Mouse (Mus musculus): ENCODE results near the gene Nid1.
"Not testable (repeated sequence)": the region's sequence is repeated elsewhere in the genome, so short reads cannot be mapped to it uniquely, and the experiment has no call there.

The Nid1 gene

GRCm38 (mm10) chr13:13492151-13492550 lies 54.8 kb downstream of the Nid1 start:
- DNase-seq (ENCODE audit: low spot score): no peak

GRCm38 (mm10) chr13:13493517-13493916 lies 56.2 kb downstream of the Nid1 start:
- DNase-seq (ENCODE audit: low spot score): no peak

GRCm38 (mm10) chr13:13498022-13498421 lies 60.7 kb downstream of the Nid1 start:
- DNase-seq (ENCODE audit: low spot score): no peak

GRCm38 (mm10) chr13:13502406-13502805 lies 65.1 kb downstream of the Nid1 start:
- DNase-seq (ENCODE audit: low spot score): no peak

DNA sequence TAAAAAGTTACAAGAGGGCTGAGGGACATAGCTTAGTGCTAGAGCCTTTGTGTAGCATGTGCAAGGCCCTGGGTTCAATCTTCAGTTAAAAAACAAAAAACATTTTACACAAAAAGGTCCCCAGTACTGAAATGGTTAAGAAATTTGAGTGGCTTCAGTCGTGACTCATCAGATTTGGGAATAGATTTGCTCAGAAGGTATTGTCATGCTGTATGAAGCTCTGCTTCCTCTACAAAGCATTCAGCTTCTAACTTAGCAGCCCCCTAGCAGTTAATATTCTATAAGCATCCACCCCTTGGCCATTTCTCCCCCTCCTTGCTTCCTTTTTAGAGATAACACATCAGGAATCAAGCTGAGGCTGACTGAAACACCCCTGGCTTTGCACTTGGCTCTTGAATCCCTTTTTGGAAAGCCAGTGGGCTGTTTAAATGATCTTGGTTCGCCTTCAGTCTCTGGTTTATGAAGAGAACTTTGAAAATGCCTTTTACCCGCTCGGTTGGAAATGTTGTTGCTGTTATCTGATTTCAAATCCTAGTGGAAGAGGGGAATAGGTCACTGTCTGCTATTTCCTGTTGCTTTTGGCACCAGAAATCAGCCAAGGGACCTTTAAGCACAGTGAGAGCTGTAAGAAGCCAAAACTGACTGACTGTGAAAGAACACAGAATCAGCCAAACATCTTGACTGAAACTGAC lies 66.5 kb downstream of the Nid1 start:
- no peak for DNase-seq (ENCODE audit: low spot score)

GRCm38 (mm10) chr13:13505063-13505462 lies 67.7 kb downstream of the Nid1 start:
- no peak for DNase-seq (ENCODE audit: low spot score)

- DNase-seq (ENCODE audit: low spot score): no peak
Measured at GRCm38 (mm10) chr13:13506556-13506955, 69.2 kb downstream of the Nid1 start.

GRCm38 (mm10) chr13:13514861-13515260 lies 77.5 kb downstream of the Nid1 start:
- DNase-seq (ENCODE audit: low spot score): no peak

GRCm38 (mm10) chr13:13516376-13517225 lies 79.2 kb downstream of the Nid1 start:
- peak; percentile 86 for DNase-seq (ENCODE audit: low spot score)

- DNase-seq (ENCODE audit: low spot score): no peak
Measured at GRCm38 (mm10) chr13:13518114-13518513, 80.8 kb downstream of the Nid1 start.

- no peak for DNase-seq (ENCODE audit: low spot score)
Measured at GRCm38 (mm10) chr13:13520436-13520835, 83.1 kb downstream of the Nid1 start.

DNA sequence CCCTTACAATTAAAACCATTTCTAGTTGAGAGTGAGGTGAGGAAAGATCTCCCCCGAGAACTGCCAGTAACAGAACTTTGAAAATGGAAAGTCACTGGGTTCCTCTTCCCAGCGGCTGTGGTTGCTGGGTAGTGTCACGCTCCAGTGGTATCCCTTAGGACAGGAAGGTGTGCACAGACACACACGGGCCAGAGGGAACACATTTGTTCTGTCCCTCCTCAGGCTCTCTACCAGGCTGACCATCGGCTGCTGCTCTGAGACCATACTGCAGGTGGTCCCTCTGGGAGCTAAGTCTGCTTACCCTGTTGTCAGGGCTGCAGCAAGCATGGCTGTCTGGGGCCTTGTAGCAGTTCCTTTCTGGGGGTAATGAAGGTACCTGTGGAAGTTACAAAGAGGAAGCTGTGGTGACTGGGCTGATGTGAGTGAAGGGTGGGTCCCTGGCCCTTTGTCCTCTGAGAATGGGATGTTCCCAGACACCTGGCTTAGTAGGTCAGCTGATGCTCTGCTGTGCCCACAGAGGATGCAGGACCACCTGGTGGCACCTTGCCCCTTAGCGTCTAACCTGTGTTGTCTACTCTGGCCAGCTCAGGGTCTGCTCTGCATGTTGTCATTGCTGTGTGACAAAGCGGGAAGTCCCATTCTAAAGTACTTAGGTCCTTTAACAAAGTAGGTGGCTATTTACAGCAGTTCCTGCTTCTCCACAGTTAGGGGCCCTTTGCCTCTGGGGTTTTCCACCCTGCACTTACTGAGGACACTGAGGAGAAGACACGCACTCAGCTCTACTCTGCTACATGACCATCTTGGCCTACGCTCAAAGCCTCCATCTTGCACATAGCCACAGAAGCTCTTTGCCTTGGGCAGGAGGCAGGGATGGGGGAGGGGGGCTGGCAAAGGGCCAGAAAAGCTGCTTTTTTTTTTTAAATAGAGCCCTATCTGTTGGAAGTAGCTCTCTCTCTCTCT lies 86.6 kb downstream of the Nid1 start:
- DNase-seq (ENCODE audit: low spot score): no peak

DNA sequence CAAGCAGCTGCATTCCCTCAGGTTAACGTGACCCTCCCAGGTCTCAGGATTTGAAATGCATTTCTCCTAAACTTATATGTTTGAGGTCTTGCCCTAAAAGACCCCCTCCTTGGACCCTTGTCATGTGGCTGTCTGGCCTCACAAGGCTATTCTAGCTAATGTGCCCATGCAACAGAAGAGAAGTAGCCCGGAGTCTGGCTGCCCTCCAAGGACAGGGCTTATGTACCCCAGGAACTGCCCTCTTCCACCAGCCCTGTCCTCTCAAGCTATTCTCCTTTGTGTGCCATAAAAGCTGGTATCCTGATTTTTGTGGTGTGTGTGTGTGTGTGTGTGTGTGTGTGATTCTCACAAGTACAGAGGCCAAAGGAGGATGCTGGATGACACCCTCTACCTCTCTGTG lies 87.9 kb downstream of the Nid1 start:
- no peak for DNase-seq (ENCODE audit: low spot score)

DNA sequence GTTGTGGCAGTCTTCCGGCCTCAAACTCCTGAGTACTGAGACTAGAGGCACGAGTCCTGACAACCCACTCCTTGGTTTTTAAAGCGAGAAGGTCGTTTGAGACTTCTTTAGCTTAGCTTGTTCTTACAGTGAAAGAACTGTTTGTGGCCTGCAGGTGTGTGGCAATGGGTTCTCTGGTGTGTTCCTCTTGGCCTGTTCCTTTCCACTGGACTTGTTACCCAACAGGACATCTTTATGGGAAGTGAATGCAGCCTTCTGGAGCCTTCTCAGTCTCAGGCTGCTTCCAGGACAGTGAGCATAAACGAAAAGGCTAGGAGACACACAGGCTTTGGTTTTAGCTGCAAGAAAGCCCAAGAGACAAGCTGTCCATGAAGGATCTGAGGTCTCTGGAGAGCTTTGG lies 88.5 kb downstream of the Nid1 start:
- DNase-seq (ENCODE audit: low spot score): no peak

DNA sequence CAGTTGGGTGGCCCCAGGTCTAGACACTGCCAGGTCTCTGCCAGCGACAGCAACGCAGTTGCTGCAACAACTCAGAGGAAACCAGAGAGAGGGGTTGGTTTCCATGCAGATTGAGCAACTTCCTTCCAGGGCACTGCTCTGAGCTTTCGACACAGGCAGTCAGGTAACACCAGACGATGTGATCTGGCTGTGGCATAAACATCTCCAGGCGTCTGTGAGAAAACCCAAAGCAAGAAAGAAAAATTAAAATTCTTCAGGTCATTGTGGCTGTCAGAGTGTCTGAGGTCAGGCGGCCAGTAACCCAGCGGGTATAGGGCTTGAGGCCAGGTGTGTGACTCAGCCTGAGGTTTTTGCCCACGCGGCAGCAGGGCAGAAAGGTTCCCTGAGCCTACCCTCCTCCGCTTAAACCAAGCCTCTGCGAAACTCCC lies 91.8 kb downstream of the Nid1 start:
- no peak for DNase-seq (ENCODE audit: low spot score)

GRCm38 (mm10) chr13:13530913-13531312 lies 93.6 kb downstream of the Nid1 start:
- DNase-seq (ENCODE audit: low spot score): no peak

DNA sequence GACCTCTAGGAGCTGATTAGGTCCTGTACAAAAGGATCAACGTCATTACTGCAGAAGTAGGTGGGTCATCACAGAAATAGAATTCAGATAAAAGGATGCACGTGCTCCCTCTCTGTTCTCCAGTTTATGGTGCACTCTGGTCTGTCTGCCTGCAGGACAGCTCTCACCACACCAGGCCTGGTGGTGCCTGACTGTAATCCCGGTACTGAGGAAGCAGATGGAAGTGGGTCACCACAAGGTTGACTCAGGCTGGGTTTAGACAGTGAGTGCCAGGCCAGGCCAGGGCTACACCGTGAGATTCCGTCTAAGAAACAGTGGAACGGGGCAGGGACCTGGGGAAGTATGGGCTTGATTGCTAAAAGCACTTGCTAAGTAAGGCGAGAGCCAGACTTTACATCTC lies 94.6 kb downstream of the Nid1 start:
- DNase-seq (ENCODE audit: low spot score): no peak

DNA sequence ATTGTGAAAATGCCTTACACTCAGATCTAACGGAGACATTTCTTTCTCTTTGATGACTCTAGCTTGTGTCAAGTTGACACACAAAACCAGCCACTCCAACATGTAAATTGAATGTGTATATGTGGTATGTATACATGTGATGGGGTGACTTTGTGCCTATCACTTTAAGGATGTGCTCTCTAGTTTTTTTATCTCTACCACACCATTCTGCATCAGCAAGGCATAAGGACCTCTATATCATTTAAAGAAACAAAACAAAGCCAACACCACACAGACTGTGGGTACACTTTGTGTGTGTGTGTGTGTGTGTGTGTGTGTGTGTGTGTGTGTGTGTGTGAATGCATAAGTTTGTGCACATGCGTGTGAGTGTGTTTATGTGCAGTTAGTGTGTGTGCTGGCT lies 99.2 kb downstream of the Nid1 start:
- no peak for DNase-seq (ENCODE audit: low spot score)

GRCm38 (mm10) chr13:13537272-13538015 lies 100.1 kb downstream of the Nid1 start:
- DNase-seq (ENCODE audit: low spot score): no peak

DNA sequence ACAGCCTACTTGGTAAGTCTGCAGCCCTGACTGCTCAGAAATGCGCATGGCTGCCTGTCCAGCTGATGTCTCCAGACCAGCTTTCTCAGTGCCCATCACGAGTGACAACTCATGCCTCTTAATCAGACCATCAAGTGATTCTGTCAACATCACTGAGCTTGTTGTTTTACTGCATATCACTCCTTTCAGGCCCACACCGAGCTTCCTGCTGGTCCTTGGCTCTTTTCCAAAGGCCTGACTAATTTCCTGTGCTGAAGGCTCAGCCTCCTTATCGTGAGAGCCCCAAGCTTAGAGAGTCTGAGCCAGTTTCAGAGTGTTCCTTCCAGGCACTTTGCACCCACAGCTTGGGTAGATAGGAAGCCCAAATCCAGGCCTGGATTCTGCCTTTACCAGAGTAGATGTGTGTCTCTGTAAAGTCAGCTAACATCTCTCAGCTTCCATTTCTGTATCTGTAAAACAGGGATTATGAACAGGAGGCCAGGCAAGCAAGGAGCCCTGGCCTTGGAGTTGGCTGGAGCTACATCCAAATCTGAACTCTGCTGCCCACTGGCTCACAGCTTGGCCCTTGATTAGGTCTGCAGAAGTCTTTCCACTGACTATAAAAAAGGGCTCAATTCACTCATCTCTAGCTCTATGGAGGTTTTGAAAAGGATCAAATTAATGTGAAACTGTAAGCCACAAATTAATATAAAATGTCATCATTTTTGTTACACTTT lies 101.4 kb downstream of the Nid1 start:
- peak; percentile 47 for DNase-seq (ENCODE audit: low spot score)

GRCm38 (mm10) chr13:13543073-13543472 lies 105.7 kb downstream of the Nid1 start:
- DNase-seq (ENCODE audit: low spot score): not testable (repeated sequence)
